Mouse (Mus musculus) kidney, postnatal 10 days (tissue): ENCODE measurements at regions not wholly inside any gene's neighbourhood (a gene's known extent, or its start where the extent isn't known, plus 50 kb on each side); places are given as distances from the start of the nearest gene placed in this dataset.

Experiments used
- DNase-seq: peaks from one replicate; pipeline ENCODE4 v3.0.0; 2021; ENCODE audit warnings: mixed read lengths

- no peak for DNase-seq
These were observed 98.7 kb upstream of the Cul1 start for GRCm38 (mm10) chr6:47354515-47354914.

- DNase-seq: no peak
These were observed 97.7 kb upstream of the Cul1 start for GRCm38 (mm10) chr6:47355500-47355899.

GRCm38 (mm10) chr6:47356500-47356899 is 96.7 kb upstream of the Cul1 start:
- DNase-seq: no peak

- DNase-seq: peak; percentile 48
These were observed 94.5 kb upstream of the Cul1 start for GRCm38 (mm10) chr6:47358686-47359085.

GRCm38 (mm10) chr6:47364002-47364401 is 89.2 kb upstream of the Cul1 start:
- DNase-seq: no peak

GRCm38 (mm10) chr6:47364556-47364955 is 88.6 kb upstream of the Cul1 start:
- DNase-seq: no peak

- no peak for DNase-seq
These were observed 87.2 kb upstream of the Cul1 start for GRCm38 (mm10) chr6:47365651-47366645.

GRCm38 (mm10) chr6:47367461-47367860 is 85.7 kb upstream of the Cul1 start:
- DNase-seq: no peak

- DNase-seq: no peak
These were observed 77.5 kb upstream of the Cul1 start for GRCm38 (mm10) chr6:47375705-47376104.

GRCm38 (mm10) chr6:47381451-47381850 is 71.7 kb upstream of the Cul1 start:
- DNase-seq: no peak

GRCm38 (mm10) chr6:47386550-47386949 is 66.6 kb upstream of the Cul1 start:
- no peak for DNase-seq

- no peak for DNase-seq
These were observed 63.3 kb upstream of the Cul1 start for GRCm38 (mm10) chr6:47389908-47390307.

- peak; percentile 18 for DNase-seq
These were observed 62.7 kb upstream of the Cul1 start for GRCm38 (mm10) chr6:47390436-47391002.

- DNase-seq: no peak
These were observed 62.0 kb upstream of the Cul1 start for GRCm38 (mm10) chr6:47391014-47391802.

GRCm38 (mm10) chr6:47395465-47396337 is 57.5 kb upstream of the Cul1 start:
- DNase-seq: peak; percentile 51
